Mouse (Mus musculus) limb, embryonic 11.5 days (tissue): Measurements from ENCODE around the gene Bcl9. TPM values are rescaled to one million over a fixed set of nuclear protein-coding genes. Genes with fewer than 3 reads are reported as not detected.

Experiments used
- ATAC-seq: fragments of 200-750 bp; cut with Nextera tagmentation; 2 replicates; pipeline ENCODE4 v1.8.0; 2017; ENCODE audit warnings: low read depth; ENCODE audit not compliant: insufficient number of reproducible peaks, low FRiP score, low TSS enrichment
- DNase-seq: peaks from one replicate; pipeline ENCODE4 v3.0.0-alpha.2; 2015; ENCODE audit warnings: low spot score
- H3K27ac ChIP-seq: fragments of 300-500 bp; sonication (generic); replicated peaks from 2 replicates; pipeline ENCODE4 v1.5.1; 2014; ENCODE audit warnings: low read depth, mild to moderate bottlenecking, low read length
- H3K27me3 ChIP-seq: fragments of 300-500 bp; sonication (generic); 2 replicates; pipeline ENCODE4 v1.6.1; 2014; ENCODE audit warnings: mild to moderate bottlenecking, low read length, mixed read lengths; ENCODE audit not compliant: control insufficient read depth, insufficient read depth
- H3K36me3 ChIP-seq: fragments of 300-500 bp; sonication (generic); 2 replicates; pipeline ENCODE4 v1.6.1; 2014; ENCODE audit warnings: mild to moderate bottlenecking, low read length, moderate library complexity, mixed read lengths; ENCODE audit not compliant: control insufficient read depth, insufficient read depth
- H3K4me1 ChIP-seq: fragments of 300-500 bp; sonication (generic); 2 replicates; pipeline ENCODE4 v1.6.1; 2014; ENCODE audit warnings: low read length, mixed read lengths; ENCODE audit not compliant: control insufficient read depth, insufficient read depth
- H3K4me2 ChIP-seq: fragments of 300-500 bp; sonication (generic); 2 replicates; pipeline ENCODE4 v1.6.1; 2014; ENCODE audit warnings: low read depth, mild to moderate bottlenecking, moderate library complexity; ENCODE audit not compliant: severe bottlenecking
- H3K4me3 ChIP-seq: fragments of 300-500 bp; sonication (generic); 2 replicates; pipeline ENCODE4 v1.5.1; 2014; ENCODE audit warnings: low read depth, low read length
- H3K9ac ChIP-seq: fragments of 300-500 bp; sonication (generic); 2 replicates; pipeline ENCODE4 v1.6.1; 2014; ENCODE audit warnings: mild to moderate bottlenecking, low read length
- H3K9me3 ChIP-seq: fragments of 300-500 bp; sonication (generic); 2 replicates; pipeline ENCODE4 v1.6.1; 2016; ENCODE audit warnings: low read length; ENCODE audit not compliant: control insufficient read depth
- WGBS: fragments of 180-500 bp; shearing (Covaris S2); extraction: QIAGEN DNeasy Blood & Tissue Kit; methylation state at CpG from one replicate; pipeline ENCODE4 v1.1.7; 2014; 5-methylcytosine and 5-hydroxymethylcytosine counted together
- polyA plus RNA-seq: library from polyadenylated mRNA; unstranded; fragments of >200 nt; fragmentation: Nextera tagmentation; extraction: Ambion mirVana; gene quantifications from 2 replicates; pipeline ENCODE4 v1.2.1, GENCODE M21; 2014

Bcl9 gene
- polyA plus RNA-seq, 1 experiment from 2014 or later: 76.8 TPM

- WGBS: 87% methylated on average over 5 of the region's 5 CpGs
- no peaks in the 10 kb centered on the region for H3K4me1 ChIP-seq
- no peak for ATAC-seq
Measured at GRCm38 (mm10) chr3:97172632-97173031, 125.1 kb downstream of the Bcl9 start.

GRCm38 (mm10) chr3:97172231-97172630 lies 125.5 kb downstream of the Bcl9 start:
- Histone ChIP-seq H3K9me3 (no peaks in the 10 kb centered on the region), H3K4me3 (no peak overlapping the region), H3K4me1 (no peaks in the 10 kb centered on the region), H3K4me2 (no peak overlapping the region), H3K27ac (no peak overlapping the region), H3K27me3 (no peaks in the 10 kb centered on the region), H3K9ac (no peak overlapping the region), H3K36me3 (no peaks in the 10 kb centered on the region)
- ATAC-seq (no peak), DNase-seq (no peak)
- WGBS: 82% methylated on average over 9 of the region's 9 CpGs

More at GRCm38 (mm10) chr3:97172632-97173031, 125.1 kb downstream of the Bcl9 start:
- Histone ChIP-seq H3K9me3 (no peaks in the 10 kb centered on the region), H3K36me3 (no peaks in the 10 kb centered on the region), H3K4me3 (no peak overlapping the region), H3K27me3 (no peaks in the 10 kb centered on the region), H3K9ac (no peak overlapping the region), H3K4me2 (no peak overlapping the region), H3K27ac (no peak overlapping the region)
- DNase-seq: no peak

- WGBS: 76% methylated on average over 6 of the region's 6 CpGs
- H3K9me3 ChIP-seq: no peaks in the 10 kb centered on the region
- ATAC-seq: no peak
Measured at GRCm38 (mm10) chr3:97171531-97171930, 126.2 kb downstream of the Bcl9 start.

GRCm38 (mm10) chr3:97167126-97167525 lies 130.6 kb downstream of the Bcl9 start:
- WGBS: 79% methylated on average over 4 of the region's 4 CpGs
- DNase-seq (no peak), ATAC-seq (no peak)
- no peaks in the 10 kb centered on the region for H3K4me1 ChIP-seq
- H3K4me2 ChIP-seq: no peak overlapping the region
- no peak overlapping the region for H3K27ac ChIP-seq
- H3K4me3 ChIP-seq: no peak overlapping the region
- no peaks in the 10 kb centered on the region for H3K9me3 ChIP-seq
- H3K36me3 ChIP-seq: no peaks in the 10 kb centered on the region
- H3K27me3 ChIP-seq: no peaks in the 10 kb centered on the region
- no peak overlapping the region for H3K9ac ChIP-seq

More at GRCm38 (mm10) chr3:97171531-97171930, 126.2 kb downstream of the Bcl9 start:
- DNase-seq: no peak
- no peak overlapping the region for H3K4me2 ChIP-seq
- H3K4me1 ChIP-seq: no peaks in the 10 kb centered on the region
- H3K27me3 ChIP-seq: no peaks in the 10 kb centered on the region
- H3K36me3 ChIP-seq: no peaks in the 10 kb centered on the region
- no peak overlapping the region for H3K4me3 ChIP-seq
- H3K27ac ChIP-seq: no peak overlapping the region
- no peak overlapping the region for H3K9ac ChIP-seq

- no peak overlapping the region for H3K9ac ChIP-seq
- H3K4me1 ChIP-seq: 0 out of 2 replicates have a peak, but pooled peaks cover under 1% of the 10 kb centered on the region
- 83% methylated on average over 4 of the region's 4 CpGs for WGBS
- no peak for ATAC-seq
- no peak overlapping the region for H3K27ac ChIP-seq
- H3K36me3 ChIP-seq: no peaks in the 10 kb centered on the region
- no peak overlapping the region for H3K4me3 ChIP-seq
- H3K27me3 ChIP-seq: no peaks in the 10 kb centered on the region
- no peak for DNase-seq
- no peaks in the 10 kb centered on the region for H3K9me3 ChIP-seq
- H3K4me2 ChIP-seq: no peak overlapping the region
Measured at GRCm38 (mm10) chr3:97164477-97164876, 133.2 kb downstream of the Bcl9 start.

- H3K4me3 ChIP-seq: no peak overlapping the region
- H3K9me3 ChIP-seq: no peaks in the 10 kb centered on the region
- H3K9ac ChIP-seq: no peak overlapping the region
- DNase-seq (no peak), ATAC-seq (no peak)
- H3K4me1 ChIP-seq: 0 out of 2 replicates have a peak, but pooled peaks cover 5% of the 10 kb centered on the region
- no peaks in the 10 kb centered on the region for H3K36me3 ChIP-seq
- H3K27ac ChIP-seq: no peak overlapping the region
- no peak overlapping the region for H3K4me2 ChIP-seq
- 65% methylated on average over 4 of the region's 4 CpGs for WGBS
- no peaks in the 10 kb centered on the region for H3K27me3 ChIP-seq
Measured at GRCm38 (mm10) chr3:97161773-97162172, 135.9 kb downstream of the Bcl9 start.

GRCm38 (mm10) chr3:97160908-97161307 lies 136.8 kb downstream of the Bcl9 start:
- Histone ChIP-seq H3K4me3 (no peak overlapping the region), H3K4me2 (no peak overlapping the region), H3K36me3 (no peaks in the 10 kb centered on the region), H3K9ac (no peak overlapping the region), H3K27me3 (no peaks in the 10 kb centered on the region), H3K9me3 (no peaks in the 10 kb centered on the region), H3K4me1 (0 out of 2 replicates have a peak, but pooled peaks cover 5% of the 10 kb centered on the region), H3K27ac (no peak overlapping the region)
- 77% methylated on average over 10 of the region's 10 CpGs for WGBS
- no peak for ATAC-seq
- no peak for DNase-seq

GRCm38 (mm10) chr3:97159986-97160385 lies 137.7 kb downstream of the Bcl9 start:
- Histone ChIP-seq H3K36me3 (no peaks in the 10 kb centered on the region), H3K27me3 (no peaks in the 10 kb centered on the region), H3K27ac (no peak overlapping the region), H3K9ac (no peak overlapping the region), H3K4me2 (no peak overlapping the region), H3K4me1 (0 out of 2 replicates have a peak, but pooled peaks cover 5% of the 10 kb centered on the region), H3K9me3 (no peaks in the 10 kb centered on the region), H3K4me3 (no peak overlapping the region)
- whole genome bisulfite sequencing: 80% methylated on average over 2 of the region's 2 CpGs
- DNase-seq (no peak), ATAC-seq (no peak)

- ATAC-seq (no peak), DNase-seq (no peak)
- Histone ChIP-seq H3K9ac (no peak overlapping the region; the same call in 1 of the 2 replicates), H3K9me3 (no peaks in the 10 kb centered on the region), H3K27ac (no peak overlapping the region), H3K4me1 (0 out of 2 replicates have a peak, but pooled peaks cover 5% of the 10 kb centered on the region), H3K36me3 (no peaks in the 10 kb centered on the region), H3K4me3 (peak overlapping the region; percentile 80), H3K27me3 (no peaks in the 10 kb centered on the region), H3K4me2 (peak overlapping the region; percentile 89)
- 9% methylated on average over 6 of the region's 6 CpGs for WGBS
Measured at GRCm38 (mm10) chr3:97159509-97159850, 138.2 kb downstream of the Bcl9 start.
